Mouse (Mus musculus): ENCODE measurements around the gene Fgfr2. TPM values are rescaled to one million over a fixed set of nuclear protein-coding genes. Genes with fewer than 3 reads are reported as not detected.

Fgfr2 gene
- polyA plus RNA-seq, 1 experiment from 2014 or later, result 169 TPM

GRCm38 (mm10) chr7:132600026-132600425 is 523.1 kb downstream of the Fgfr2 start:
- no peak for ATAC-seq (ENCODE audit: insufficient number of reproducible peaks, insufficient read depth, low FRiP score, low read depth)
- Histone ChIP-seq H3K4me2 (replicated peaks; ENCODE audit: low read depth, low read length) (peak overlapping the region; percentile 58), H3K36me3 (ENCODE audit: control insufficient read depth, insufficient read depth, low read length) (no peaks in the 10 kb centered on the region), H3K27me3 (ENCODE audit: control insufficient read depth, insufficient read depth, low read length) (peaks cover 71% of the 10 kb centered on the region), H3K27ac (ENCODE audit: low read length) (no peak overlapping the region), H3K4me3 (ENCODE audit: low read depth, low read length) (peak overlapping the region; percentile 29), H3K9me3 (ENCODE audit: control insufficient read depth, low read depth, low read length) (no peaks in the 10 kb centered on the region), H3K4me1 (ENCODE audit: control insufficient read depth, insufficient read depth, low read length) (0 out of 2 replicates have a peak, but pooled peaks cover 13% of the 10 kb centered on the region), H3K9ac (replicated peaks; ENCODE audit: low read depth, low read length) (no peak overlapping the region)
- WGBS, result 2% methylated on average over 9 of the region's 9 CpGs

- under 1% methylated on average over 52 of the region's 52 CpGs for WGBS
- H3K9ac ChIP-seq (replicated peaks; ENCODE audit: low read depth, low read length), result no peak within 1 kb of the TSS
- H3K4me2 ChIP-seq (replicated peaks; ENCODE audit: low read depth, low read length), result peak within 1 kb of the TSS; percentile 58
- H3K9me3 ChIP-seq (ENCODE audit: control insufficient read depth, low read depth, low read length), result no peaks in the 10 kb centered on the region
- peaks cover 71% of the 10 kb centered on the region for H3K27me3 ChIP-seq (ENCODE audit: control insufficient read depth, insufficient read depth, low read length)
- H3K27ac ChIP-seq (ENCODE audit: low read length), result no peak within 1 kb of the TSS
- H3K4me1 ChIP-seq (ENCODE audit: control insufficient read depth, insufficient read depth, low read length), result 0 out of 2 replicates have a peak, but pooled peaks cover 13% of the 10 kb centered on the region
- no peaks in the 10 kb centered on the region for H3K36me3 ChIP-seq (ENCODE audit: control insufficient read depth, insufficient read depth, low read length)
- peak; percentile 20; the same call in 1 of the 2 replicates for ATAC-seq (ENCODE audit: insufficient number of reproducible peaks, insufficient read depth, low FRiP score, low read depth)
- H3K4me3 ChIP-seq (ENCODE audit: low read depth, low read length), result peak within 1 kb of the TSS; percentile 29
Measured at GRCm38 (mm10) chr7:132599071-132599975, 523.8 kb downstream of the Fgfr2 start, which contains the start of gene Nkx1-2. Gene Nkx1-2, minus strand, starts transcription at chr7:132599637.

- ATAC-seq (ENCODE audit: insufficient number of reproducible peaks, insufficient read depth, low FRiP score, low read depth), result 0 out of 2 replicates have a peak, but pooled peaks have one; percentile 10
- Histone ChIP-seq H3K27ac (ENCODE audit: low read length) (no peak overlapping the region), H3K9me3 (ENCODE audit: control insufficient read depth, low read depth, low read length) (no peaks in the 10 kb centered on the region), H3K4me3 (ENCODE audit: low read depth, low read length) (peak overlapping the region; percentile 40), H3K9ac (replicated peaks; ENCODE audit: low read depth, low read length) (no peak overlapping the region; the same call in 1 of the 2 replicates), H3K4me1 (ENCODE audit: control insufficient read depth, insufficient read depth, low read length) (0 out of 2 replicates have a peak, but pooled peaks cover 13% of the 10 kb centered on the region), H3K4me2 (replicated peaks; ENCODE audit: low read depth, low read length) (peak overlapping the region; percentile 69), H3K36me3 (ENCODE audit: control insufficient read depth, insufficient read depth, low read length) (no peaks in the 10 kb centered on the region), H3K27me3 (ENCODE audit: control insufficient read depth, insufficient read depth, low read length) (peaks cover 67% of the 10 kb centered on the region)
- WGBS, result under 1% methylated on average over 60 of the region's 60 CpGs
Measured at GRCm38 (mm10) chr7:132597251-132598041, 525.7 kb downstream of the Fgfr2 start.

- ATAC-seq (ENCODE audit: insufficient number of reproducible peaks, insufficient read depth, low FRiP score, low read depth), result 0 out of 2 replicates have a peak, but pooled peaks have one; percentile 15
- Histone ChIP-seq H3K27me3 (ENCODE audit: control insufficient read depth, insufficient read depth, low read length) (peaks cover 60% of the 10 kb centered on the region), H3K4me1 (ENCODE audit: control insufficient read depth, insufficient read depth, low read length) (0 out of 2 replicates have a peak, but pooled peaks cover 13% of the 10 kb centered on the region), H3K27ac (ENCODE audit: low read length) (no peak overlapping the region), H3K9me3 (ENCODE audit: control insufficient read depth, low read depth, low read length) (no peaks in the 10 kb centered on the region), H3K4me3 (ENCODE audit: low read depth, low read length) (peak overlapping the region; percentile 40), H3K36me3 (ENCODE audit: control insufficient read depth, insufficient read depth, low read length) (no peaks in the 10 kb centered on the region), H3K4me2 (replicated peaks; ENCODE audit: low read depth, low read length) (peak overlapping the region; percentile 69), H3K9ac (replicated peaks; ENCODE audit: low read depth, low read length) (no peak overlapping the region)
- 10% methylated on average over 26 of the region's 26 CpGs for WGBS
Measured at GRCm38 (mm10) chr7:132596557-132597250, 526.4 kb downstream of the Fgfr2 start.

GRCm38 (mm10) chr7:132595787-132596186 is 527.4 kb downstream of the Fgfr2 start:
- H3K9me3 ChIP-seq (ENCODE audit: control insufficient read depth, low read depth, low read length), result no peaks in the 10 kb centered on the region
- 0 out of 2 replicates have a peak, but pooled peaks cover 13% of the 10 kb centered on the region for H3K4me1 ChIP-seq (ENCODE audit: control insufficient read depth, insufficient read depth, low read length)
- 85% methylated on average over 3 of the region's 3 CpGs for WGBS
- no peak for ATAC-seq (ENCODE audit: insufficient number of reproducible peaks, insufficient read depth, low FRiP score, low read depth)
- H3K27ac ChIP-seq (ENCODE audit: low read length), result no peak overlapping the region
- H3K9ac ChIP-seq (replicated peaks; ENCODE audit: low read depth, low read length), result no peak overlapping the region
- H3K4me2 ChIP-seq (replicated peaks; ENCODE audit: low read depth, low read length), result no peak overlapping the region
- peaks cover 53% of the 10 kb centered on the region for H3K27me3 ChIP-seq (ENCODE audit: control insufficient read depth, insufficient read depth, low read length)
- H3K36me3 ChIP-seq (ENCODE audit: control insufficient read depth, insufficient read depth, low read length), result no peaks in the 10 kb centered on the region
- H3K4me3 ChIP-seq (ENCODE audit: low read depth, low read length), result no peak overlapping the region

GRCm38 (mm10) chr7:132594325-132594724 is 528.8 kb downstream of the Fgfr2 start:
- Histone ChIP-seq H3K36me3 (ENCODE audit: control insufficient read depth, insufficient read depth, low read length) (no peaks in the 10 kb centered on the region), H3K9ac (replicated peaks; ENCODE audit: low read depth, low read length) (no peak overlapping the region), H3K4me1 (ENCODE audit: control insufficient read depth, insufficient read depth, low read length) (0 out of 2 replicates have a peak, but pooled peaks cover 7% of the 10 kb centered on the region), H3K27me3 (ENCODE audit: control insufficient read depth, insufficient read depth, low read length) (peaks cover 40% of the 10 kb centered on the region), H3K4me3 (ENCODE audit: low read depth, low read length) (no peak overlapping the region), H3K27ac (ENCODE audit: low read length) (no peak overlapping the region), H3K4me2 (replicated peaks; ENCODE audit: low read depth, low read length) (no peak overlapping the region), H3K9me3 (ENCODE audit: control insufficient read depth, low read depth, low read length) (no peaks in the 10 kb centered on the region)
- ATAC-seq (ENCODE audit: insufficient number of reproducible peaks, insufficient read depth, low FRiP score, low read depth), result no peak
- WGBS, result 88% methylated on average over 2 of the region's 2 CpGs

- ATAC-seq (ENCODE audit: insufficient number of reproducible peaks, insufficient read depth, low FRiP score, low read depth), result no peak
- Histone ChIP-seq H3K4me1 (ENCODE audit: control insufficient read depth, insufficient read depth, low read length) (0 out of 2 replicates have a peak, but pooled peaks cover 4% of the 10 kb centered on the region), H3K27ac (ENCODE audit: low read length) (no peak overlapping the region), H3K4me2 (replicated peaks; ENCODE audit: low read depth, low read length) (no peak overlapping the region), H3K4me3 (ENCODE audit: low read depth, low read length) (no peak overlapping the region), H3K27me3 (ENCODE audit: control insufficient read depth, insufficient read depth, low read length) (peaks cover 34% of the 10 kb centered on the region), H3K36me3 (ENCODE audit: control insufficient read depth, insufficient read depth, low read length) (no peaks in the 10 kb centered on the region), H3K9ac (replicated peaks; ENCODE audit: low read depth, low read length) (no peak overlapping the region), H3K9me3 (ENCODE audit: control insufficient read depth, low read depth, low read length) (no peaks in the 10 kb centered on the region)
- 60% methylated on average over 2 of the region's 2 CpGs for WGBS
Measured at GRCm38 (mm10) chr7:132593762-132594161, 529.4 kb downstream of the Fgfr2 start.

Data from stomach, embryonic 14.5 days (tissue).